Mouse (Mus musculus) retina, adult 2 months (tissue): ENCODE data around the gene Nme3.
"Not testable (repeated sequence)": the region's sequence is repeated elsewhere in the genome, so short reads cannot be mapped to it uniquely, and the experiment has no call there.

Experiments
- DNase-seq: peaks from one replicate; pipeline ENCODE4 v3.0.0-alpha.2; 2012; ENCODE audit warnings: low read depth, low spot score

The Nme3 gene

DNA sequence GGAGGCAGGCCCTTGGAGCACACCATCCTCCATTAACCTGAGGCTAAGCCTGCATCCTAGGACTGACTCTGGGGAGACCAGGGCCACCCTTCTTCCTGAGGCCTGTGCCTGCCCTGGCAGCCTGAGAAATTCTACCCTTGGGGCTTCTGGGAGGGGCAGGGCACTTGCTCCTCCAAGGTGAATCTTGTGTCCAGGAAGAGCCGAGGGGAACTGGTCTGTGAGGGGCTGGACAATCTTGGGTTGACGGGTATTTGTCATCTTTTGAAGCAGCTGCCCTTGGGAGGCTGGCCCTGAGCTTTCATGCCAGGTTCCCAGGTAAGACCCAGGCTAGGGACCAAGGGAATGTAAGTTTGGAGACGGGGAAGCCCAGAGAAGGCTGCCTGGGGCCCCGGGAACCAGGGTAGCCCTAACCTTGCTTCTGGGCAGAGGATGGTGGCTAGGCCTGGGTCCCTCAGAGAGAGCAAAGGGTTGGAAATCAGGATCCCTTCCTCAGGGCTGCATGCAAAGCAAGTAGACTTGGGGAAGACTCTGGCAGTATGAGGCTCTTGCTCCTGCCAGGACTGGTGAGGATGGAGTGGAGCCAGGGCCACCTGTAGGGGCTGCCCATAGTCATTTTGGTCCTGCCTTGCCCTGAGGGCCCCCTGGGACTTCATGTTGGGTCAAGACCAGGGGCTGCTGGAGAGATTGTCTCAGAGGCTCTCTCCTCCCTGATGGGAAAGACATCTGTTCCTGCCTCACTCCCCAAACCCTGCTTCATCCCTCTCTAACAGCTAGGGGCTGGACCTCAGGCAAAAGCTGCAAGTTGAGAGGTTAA lies 1.9 kb downstream of the Nme3 start:
- DNase-seq = no peak

DNA sequence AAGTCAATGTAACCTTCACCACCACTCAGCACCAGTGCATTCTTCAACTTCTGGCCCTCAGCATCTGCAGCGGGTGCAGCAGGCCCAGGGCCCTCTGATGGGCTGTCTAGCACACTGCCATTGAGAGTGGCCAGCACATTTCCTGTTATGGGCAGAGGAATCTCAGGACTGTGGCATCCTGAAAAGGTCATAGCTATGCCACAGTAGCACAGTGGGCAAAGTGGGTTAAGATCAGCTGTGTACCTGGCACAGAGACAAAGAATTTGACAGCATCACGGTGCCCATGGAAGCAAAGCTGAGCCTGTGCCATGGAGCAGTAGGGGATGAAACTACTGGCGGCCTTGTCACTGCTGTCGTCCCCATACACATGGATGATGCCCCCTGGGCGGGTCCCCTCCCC lies 2.9 kb downstream of the Nme3 start:
- no peak for DNase-seq

DNA sequence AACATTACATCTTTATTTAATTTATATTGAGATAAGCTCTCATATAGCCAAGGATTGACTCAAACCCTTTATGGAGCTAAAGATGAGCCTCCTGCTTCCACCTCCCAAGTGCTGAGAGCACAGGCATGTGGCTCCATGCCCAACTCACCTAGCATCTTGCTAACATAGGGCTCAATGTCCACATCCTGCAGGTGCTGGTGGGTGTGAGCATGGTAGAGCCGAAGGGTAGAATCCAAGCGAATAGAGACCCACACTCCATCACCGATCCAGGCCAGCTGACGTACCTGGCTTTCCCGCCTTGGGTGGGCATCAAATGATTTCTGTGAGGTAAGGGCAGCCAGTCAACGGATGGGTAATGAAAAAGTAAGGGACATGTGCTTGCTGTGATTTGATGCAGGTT lies 3.7 kb downstream of the Nme3 start:
- no peak for DNase-seq

DNA sequence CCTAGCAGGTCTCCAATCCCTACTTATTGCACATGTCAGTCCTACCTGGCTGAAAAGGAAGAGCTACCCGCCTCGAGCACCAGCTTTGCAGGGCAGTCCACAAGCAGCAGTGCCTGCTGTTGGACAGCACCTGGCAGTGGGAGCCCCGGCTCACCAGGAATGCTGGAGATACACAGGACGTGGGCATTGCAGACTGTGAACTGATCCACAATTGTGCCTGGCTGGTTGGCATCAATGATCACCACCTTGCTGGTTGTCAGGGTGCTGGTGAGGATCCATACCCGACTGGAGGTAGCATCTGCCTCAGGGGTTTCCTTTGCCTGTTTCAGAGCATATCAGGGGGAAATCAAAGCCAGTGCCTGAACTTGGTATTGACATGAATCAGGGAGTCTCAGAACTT lies 5.8 kb downstream of the Nme3 start:
- no peak for DNase-seq

DNA sequence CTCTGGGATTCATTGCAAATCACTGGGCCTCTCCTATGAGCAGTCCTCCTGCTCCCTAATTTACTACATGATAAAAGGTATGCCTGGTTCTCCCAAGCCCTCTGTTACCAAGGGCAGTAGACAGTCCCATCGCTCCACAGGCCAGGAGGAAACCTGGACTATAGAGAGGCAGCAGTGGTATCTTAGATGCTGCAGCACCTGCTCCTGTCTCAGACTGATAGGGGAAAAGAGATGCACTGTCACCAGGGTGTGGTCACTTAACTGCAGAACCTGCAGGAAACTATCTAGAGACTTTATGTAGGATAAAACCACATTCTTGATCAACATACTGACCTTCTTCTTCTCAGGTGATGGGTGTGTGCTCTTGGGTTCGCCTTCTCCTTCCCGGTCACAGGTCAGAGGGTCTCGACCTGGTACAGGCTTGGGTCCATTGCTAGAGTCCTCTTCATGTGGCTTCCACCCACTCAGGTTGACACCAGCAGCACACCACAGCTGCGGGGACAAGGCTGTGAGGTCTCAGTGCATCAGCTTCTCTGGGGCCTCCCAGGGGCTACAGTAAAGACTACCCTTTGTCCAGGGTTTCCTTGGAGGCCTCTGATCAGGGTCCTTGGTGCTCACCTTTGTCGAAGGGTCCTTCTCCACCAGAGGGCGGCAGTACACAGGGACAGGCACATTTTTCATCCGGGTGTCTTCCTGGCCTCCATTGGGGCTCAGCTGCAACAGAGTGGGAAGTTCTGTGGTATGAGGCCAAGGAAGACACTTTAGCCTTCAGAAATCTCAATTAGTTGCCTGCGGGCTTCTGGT lies 6.6 kb downstream of the Nme3 start:
- DNase-seq = no peak

DNA sequence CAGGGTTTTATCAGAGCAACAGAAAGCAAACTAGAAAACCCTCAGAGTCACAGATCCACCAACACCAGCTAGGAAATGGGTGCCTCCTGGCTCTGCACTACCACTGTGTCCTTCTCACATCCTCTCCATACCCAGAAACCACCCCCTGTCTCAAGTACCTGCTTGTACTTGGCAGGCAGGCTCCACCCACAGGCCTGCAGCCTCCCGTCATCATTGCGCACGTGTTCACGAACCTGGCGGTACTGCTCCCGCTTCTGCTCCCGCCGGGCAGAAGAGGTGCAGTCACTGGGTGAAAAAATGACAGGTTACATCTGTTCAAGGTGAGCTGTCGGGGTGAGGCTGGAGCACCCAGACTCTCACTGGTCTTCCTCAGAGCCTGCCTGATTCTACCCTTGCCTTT lies 7.5 kb downstream of the Nme3 start:
- no peak for DNase-seq

DNA sequence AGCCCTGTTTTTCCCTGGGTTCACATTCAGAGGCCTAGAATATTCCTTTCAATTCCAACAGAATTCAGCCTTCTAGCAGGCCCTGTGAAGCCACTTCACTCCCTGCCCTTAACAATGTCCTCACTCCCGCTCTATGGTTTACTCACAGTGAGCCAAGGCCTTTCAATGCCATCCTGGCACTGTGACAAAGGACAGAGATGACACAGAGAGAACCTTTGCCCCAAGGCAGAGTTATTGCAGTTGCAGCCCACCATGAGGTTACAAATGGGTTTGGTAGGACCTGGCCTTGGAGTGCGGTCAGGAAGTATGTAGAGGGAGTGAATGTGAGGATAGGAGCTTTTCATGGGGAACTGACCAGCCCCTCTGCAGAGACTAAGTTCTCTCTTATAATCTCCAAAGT lies 11.3 kb downstream of the Nme3 start:
- no peak for DNase-seq

DNA sequence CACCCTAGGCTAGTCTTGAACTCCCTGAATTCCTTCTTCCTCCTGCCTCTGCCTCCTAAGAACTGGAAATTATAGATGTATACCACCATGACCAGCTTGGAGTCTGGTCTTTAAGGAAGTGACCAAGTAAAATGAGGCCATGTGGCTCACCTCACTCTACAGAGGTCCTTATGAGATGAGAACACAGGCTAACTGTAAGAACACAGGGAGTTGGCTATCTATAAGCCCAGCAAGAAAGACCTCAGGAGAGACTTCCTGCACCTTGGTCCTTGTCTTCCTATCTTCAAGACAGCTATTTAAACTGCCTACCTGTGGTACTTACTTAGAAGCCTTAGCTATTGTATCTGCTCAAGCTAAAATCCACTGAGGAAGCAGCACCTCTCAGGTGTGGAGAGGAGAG lies 17.7 kb downstream of the Nme3 start:
- DNase-seq = no peak

DNA sequence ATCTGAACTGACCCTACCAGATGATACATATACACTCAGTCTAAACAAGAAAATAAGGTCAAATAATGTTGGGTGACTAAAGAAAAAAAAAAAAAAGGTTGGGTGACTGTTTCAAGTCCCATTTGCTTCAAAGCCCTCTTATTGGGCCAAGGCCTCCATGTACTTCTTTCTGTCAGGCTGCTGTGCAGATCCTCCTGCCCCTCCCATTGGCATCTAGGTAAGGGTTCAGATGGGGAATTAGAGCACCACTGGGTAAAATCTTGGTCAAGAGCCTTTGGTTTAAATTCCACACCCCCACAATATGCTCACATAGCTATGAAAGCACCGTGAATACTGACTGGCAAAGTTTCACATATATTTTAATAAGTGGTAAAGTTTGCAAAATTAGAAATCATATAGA lies 26.9 kb downstream of the Nme3 start:
- DNase-seq = no peak

DNA sequence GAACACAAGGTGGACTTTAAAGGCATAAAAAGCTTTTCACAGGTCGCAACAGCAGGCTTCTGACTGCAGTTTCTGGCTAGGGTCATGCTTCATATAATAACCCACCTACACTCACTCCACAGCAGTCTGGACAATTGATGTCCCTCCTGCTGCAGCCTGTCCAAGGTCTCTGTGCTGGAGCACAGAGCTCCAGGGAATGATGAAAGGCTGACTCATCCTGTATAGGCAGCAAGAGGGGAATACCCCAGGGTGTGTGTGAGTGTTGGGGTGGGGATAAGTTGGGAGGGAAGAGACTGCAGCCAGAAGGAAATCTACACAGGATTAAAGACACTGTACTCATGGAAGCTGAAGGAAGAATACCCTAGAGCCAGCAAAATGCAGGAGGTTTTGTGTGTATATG lies 33.2 kb downstream of the Nme3 start:
- DNase-seq = no peak

DNA sequence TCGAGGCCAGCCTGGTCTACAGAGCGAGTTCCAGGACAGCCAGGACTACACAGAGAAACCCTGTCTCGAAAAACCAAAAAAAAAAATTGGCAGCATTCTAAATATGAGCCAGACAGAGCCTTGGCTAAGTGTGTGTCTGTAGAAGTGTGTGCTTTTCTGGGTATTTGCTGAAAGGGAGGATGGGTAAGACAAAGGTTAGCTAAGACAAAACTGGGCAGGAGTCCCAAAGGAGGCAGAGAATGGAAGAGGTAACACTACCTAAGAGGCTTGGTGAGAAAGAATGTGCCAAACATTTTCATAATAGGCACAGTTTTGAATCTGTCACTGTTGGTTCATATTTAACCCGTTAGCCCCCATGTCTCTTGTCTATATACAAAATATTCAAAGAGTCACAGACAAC lies 36.1 kb downstream of the Nme3 start:
- no peak for DNase-seq

DNA sequence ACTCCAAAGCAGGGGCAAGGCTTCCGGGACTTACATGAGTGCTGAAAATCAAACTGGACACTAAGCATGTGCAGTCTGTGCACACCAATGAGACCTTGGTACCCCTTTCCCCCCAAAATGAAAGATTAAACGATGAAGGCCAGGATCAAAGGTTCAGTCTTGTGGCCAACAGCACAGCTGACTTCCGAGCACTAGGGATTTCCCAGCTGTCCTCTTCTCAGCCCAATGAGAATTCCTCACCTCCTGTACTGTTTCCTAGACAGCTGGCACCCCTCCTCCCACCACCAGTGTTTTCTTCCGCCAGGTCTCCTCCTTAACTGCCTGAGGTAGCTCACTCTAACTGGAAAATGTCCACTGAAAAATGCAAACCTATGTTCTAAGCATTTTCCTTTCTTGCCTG lies 36.9 kb downstream of the Nme3 start:
- DNase-seq = no peak

DNA sequence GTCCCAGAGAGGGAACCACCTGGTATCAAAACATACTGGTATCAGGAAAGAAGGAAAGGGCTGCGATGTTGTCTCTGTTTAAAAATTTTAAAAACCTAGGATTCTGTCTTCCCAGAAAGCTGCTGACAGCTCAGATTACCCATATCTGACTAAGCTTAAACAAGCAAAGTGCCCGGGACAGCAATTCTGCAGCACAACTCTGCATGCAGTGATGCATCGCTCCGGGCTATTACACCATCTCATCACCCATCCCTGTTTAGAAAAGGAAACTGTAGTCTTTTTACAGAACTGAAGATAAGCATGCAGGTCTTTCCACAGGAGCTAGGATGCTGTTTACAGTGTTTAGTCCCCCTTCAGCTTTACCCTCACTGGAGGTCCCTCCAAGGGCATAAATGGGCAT lies 38.6 kb downstream of the Nme3 start:
- DNase-seq = no peak

DNA sequence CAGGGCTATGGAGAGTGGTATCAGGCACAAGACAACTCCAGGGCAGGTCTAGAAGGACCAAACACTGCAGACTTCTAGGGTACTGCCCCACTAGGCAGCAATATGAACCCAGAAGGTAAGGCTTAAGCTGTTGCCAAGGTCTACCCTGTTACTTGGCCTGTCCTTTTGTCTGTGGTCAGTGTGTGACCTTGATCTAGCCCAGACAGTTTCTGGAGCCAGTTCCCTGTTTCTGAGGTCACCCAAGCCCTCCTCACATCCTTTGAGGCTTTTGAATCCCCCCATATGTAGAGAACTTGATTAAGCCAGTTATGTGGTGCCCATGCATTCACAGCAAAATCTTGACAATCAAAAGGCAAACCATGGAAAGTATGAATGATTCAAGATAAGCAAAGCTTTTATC lies 39.4 kb downstream of the Nme3 start:
- no peak for DNase-seq

DNA sequence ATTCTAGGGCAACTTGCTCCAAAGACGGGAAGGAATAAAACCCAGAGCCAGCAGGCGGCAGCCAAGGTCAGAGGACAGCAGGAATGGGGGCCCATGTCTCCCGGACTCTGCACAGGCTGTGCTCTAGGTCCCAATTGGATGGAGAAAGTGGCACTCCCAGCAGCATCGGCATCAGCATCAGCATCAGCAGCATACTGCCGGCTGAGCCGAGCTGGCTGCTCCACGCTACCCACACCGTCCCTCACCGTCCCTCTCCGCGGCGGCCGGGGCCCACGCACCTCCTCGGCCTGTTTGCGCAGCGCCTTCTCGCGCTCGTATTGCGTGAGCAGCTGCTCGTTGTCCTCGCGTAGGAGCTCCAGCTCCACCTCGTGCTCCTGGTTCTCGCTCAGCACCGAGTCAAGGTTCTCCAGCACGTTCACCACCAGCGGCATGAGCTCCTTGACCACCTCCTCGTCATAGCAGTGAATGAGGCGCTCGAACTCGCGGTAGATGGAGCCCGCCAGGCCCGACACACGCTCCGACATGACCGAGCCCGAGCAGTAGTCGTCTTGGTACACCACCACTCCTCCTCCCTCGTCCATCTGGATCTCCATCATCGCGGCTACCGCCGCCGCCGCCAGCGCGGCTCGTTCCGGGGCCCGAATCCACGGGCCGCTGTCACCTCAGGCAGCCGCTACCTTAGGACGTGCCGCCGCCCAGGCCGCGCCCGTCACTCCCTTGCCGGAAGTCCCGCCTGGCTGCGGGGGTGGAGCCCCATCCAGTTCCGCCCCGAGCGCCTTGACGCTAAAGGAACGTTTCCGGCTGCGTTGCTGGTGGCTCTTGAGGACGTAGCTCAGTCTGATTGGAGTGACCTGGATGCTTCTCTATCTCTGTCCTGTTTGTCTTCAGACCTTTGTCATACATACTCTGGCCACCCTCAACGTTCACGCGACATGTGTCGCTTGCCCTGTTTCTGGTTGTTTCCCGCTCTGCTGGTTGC lies 40.2 kb downstream of the Nme3 start, which contains the start of gene Mapk8ip3:
Gene Mapk8ip3 (minus strand): TSS at position 719 of the 979 bp plus-strand sequence.
- DNase-seq = peak; percentile 84

DNA sequence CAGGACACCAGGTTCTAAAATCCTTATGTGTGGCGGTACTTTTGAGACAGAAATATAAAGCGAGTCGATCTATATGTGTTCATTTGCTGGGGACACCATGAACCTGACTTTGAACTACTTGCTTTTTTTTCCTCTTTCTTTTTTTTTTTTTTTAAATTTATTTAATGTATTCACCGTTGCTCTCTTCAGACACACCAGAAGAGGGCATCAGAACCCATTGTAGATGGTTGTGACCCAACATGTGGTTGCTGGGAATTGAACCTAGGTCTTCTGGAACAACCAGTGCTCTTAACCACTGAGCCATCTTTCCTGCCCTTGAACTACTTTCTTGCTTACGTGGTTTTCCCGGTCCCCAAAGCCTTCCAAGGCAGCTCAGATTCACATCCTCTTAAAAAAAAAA lies 41.0 kb downstream of the Nme3 start:
- DNase-seq = no peak

DNA sequence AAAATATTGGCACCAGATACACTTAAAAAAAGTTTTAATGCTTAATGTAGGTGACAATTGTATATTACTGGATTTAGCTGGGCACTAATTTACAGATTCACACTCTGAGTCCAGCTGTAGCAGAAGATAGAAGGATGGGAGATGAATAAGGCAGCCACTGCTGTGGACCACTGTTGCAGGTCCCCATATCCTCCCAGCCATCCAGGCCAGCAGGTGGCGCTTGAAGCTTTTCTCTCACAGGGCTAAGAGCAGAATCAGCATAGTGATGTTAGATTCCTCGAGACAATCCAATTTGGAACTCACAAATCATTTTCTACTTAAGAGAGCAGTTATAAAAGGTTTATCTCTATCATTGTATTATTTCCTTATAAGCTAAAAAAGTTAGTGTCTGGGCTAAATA lies 46.2 kb downstream of the Nme3 start:
- not testable (repeated sequence) for DNase-seq

DNA sequence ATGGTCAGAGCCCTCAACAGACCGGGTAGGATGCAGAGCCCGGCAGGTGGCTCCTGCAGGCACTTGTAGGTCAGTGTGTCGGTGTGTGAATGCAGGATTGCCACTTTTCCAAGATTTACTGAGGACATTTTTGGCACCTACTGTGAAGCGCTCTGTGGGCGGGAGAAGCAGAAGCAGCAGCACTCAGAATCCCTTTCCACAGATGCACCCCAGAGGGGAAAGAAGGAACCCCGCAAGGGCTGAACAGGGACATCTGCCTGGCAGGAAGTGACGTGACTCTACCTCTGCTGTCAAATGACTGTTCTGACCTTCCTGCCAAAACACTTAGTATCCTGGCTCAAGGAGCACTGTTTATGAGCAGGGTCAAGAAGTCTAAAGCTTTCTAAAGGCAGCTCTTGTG lies 46.7 kb downstream of the Nme3 start:
- DNase-seq = no peak

DNA sequence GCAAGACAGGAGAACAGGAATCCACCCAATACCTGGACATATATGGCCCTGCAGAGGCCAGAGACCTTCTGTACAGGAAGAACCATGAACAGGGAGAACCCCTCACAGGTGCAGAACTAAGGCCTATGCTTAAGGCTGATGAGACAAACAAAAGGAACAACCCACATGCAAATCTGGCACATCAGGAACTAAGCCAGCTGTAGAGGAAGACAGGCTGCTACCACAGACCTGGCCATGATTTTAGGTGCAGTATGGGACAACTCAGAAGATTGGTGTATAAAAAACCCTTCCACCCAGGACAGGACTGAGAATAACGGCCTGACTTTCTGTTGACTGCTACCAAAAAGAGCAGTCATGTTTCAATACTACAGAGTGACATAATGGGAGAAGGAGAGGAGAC lies 47.3 kb downstream of the Nme3 start:
- not testable (repeated sequence) for DNase-seq
